Mouse (Mus musculus) layer of hippocampus, adult 9-11 months (tissue): ENCODE data around the gene Use1.

ENCODE experiments used
- DNase-seq: peaks from one replicate; pipeline ENCODE4 v3.0.0; 2022

Gene Use1

DNA sequence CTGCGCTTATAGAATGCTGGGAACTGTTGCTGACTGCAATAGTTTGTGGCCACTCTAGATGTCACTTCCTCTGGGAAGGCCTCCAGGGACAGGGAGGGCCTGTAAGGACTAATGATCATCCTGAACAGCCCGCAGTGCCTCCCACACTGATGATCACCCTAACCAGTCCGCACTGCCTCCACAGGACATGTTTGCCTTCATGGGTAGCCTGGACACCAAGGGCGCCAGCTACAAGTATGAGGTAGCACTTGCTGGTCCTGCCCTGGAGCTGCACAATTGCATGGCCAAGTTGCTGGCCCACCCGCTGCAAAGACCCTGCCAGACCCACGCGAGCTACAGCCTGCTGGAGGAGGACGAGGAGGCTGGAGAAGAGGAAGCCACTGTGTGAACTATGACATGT is 37.4 kb downstream of the Use1 start:
- no peak for DNase-seq

DNA sequence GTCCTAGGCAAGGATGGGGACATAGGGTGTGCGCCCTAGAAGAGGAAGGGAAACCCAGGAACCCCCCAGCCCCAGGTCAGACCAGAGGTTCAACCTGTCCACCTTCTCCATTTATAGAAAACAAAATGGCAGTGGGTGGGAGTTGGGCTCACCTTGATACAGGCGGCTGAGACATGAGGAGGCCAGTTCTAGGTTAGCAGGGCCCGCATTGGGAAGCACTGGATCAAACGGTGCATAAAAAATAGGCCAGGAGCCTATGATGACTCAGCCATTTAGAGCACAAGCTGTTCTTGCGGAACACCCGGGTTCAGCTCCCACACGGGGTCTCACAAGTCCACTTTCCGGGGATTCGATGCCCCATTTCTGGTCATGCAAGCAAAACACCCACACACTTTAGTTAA is 38.3 kb downstream of the Use1 start:
- no peak for DNase-seq

GRCm38 (mm10) chr8:71405401-71406098 is 38.9 kb downstream of the Use1 start, which contains the start of gene Ankle1:
Gene Ankle1, plus strand, starts transcription at chr8:71406010.
- DNase-seq = peak; percentile 91

GRCm38 (mm10) chr8:71406099-71407015 is 39.7 kb downstream of the Use1 start:
- DNase-seq = no peak

GRCm38 (mm10) chr8:71407441-71407840 is 40.8 kb downstream of the Use1 start:
- no peak for DNase-seq

DNA sequence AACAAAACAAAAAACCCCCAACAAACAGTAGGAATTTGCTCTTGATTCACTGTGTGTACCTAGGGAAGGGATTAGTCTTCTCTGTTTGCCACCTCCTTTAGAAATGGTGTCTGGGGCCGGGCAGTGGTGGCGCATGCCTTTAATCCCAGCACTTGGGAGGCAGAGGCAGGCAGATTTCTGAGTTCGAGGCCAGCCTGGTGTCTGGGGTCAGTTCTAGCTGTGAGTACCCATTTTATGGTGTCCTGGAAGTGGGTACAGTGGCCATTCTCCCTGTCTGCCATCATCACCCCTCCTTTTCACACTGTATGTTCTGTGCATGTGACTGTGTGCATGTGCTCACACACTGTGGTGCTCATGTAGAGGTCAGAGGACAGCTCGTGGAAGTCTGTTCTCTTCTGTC is 41.6 kb downstream of the Use1 start:
- DNase-seq = no peak

- DNase-seq = no peak
These were observed 45.1 kb downstream of the Use1 start for GRCm38 (mm10) chr8:71411535-71412273.
